Mouse (Mus musculus): ENCODE measurements around the gene Wdr83os. TPM values are rescaled to one million over a fixed set of nuclear protein-coding genes. Genes with fewer than 3 reads are reported as not detected.

The Wdr83os gene
- polyA plus RNA-seq (2014; fragmentation: Nextera tagmentation; extraction: Ambion mirVana): 123 and 125 TPM in 2 replicates

- ATAC-seq (replicated peaks; ENCODE audit: low FRiP score) (peak; percentile 34), DNase-seq (ENCODE audit: low spot score) (peak; percentile 71)
- Histone ChIP-seq H3K9ac (ENCODE audit: low read length) (peak within 1 kb of the TSS; percentile 86), H3K27ac (ENCODE audit: low read depth, low read length) (no peak within 1 kb of the TSS), H3K9me3 (ENCODE audit: control insufficient read depth, low read length) (no peaks in the 10 kb centered on the region), H3K4me3 (ENCODE audit: low read depth, low read length) (peak within 1 kb of the TSS; percentile 61), H3K4me1 (replicated peaks; ENCODE audit: control insufficient read depth, insufficient read depth, low read length) (peaks cover 4% of the 10 kb centered on the region; the same call in 1 of the 2 replicates), H3K27me3 (ENCODE audit: control insufficient read depth, insufficient read depth, low read length) (no peaks in the 10 kb centered on the region), H3K36me3 (ENCODE audit: control insufficient read depth, insufficient read depth, low read length) (no peaks in the 10 kb centered on the region), H3K4me2 (ENCODE audit: low read depth, low read length, severe bottlenecking) (peak within 1 kb of the TSS; percentile 76)
- WGBS: under 1% methylated on average over 30 of the region's 30 CpGs
Measured at GRCm38 (mm10) chr8:85080532-85081215, at the start of gene Wdr83os. Gene Wdr83os (plus strand): TSS chr8:85080740.

- DNase-seq (ENCODE audit: low spot score) (no peak), ATAC-seq (replicated peaks; ENCODE audit: low FRiP score) (no peak)
- Histone ChIP-seq H3K9me3 (ENCODE audit: control insufficient read depth, low read length) (no peaks in the 10 kb centered on the region), H3K4me2 (ENCODE audit: low read depth, low read length, severe bottlenecking) (no peak overlapping the region), H3K4me3 (ENCODE audit: low read depth, low read length) (no peak overlapping the region), H3K27me3 (ENCODE audit: control insufficient read depth, insufficient read depth, low read length) (no peaks in the 10 kb centered on the region), H3K27ac (ENCODE audit: low read depth, low read length) (no peak overlapping the region), H3K36me3 (ENCODE audit: control insufficient read depth, insufficient read depth, low read length) (peaks cover 10% of the 10 kb centered on the region; the same call in 1 of the 2 replicates), H3K9ac (ENCODE audit: low read length) (no peak overlapping the region), H3K4me1 (replicated peaks; ENCODE audit: control insufficient read depth, insufficient read depth, low read length) (peaks cover 12% of the 10 kb centered on the region; the same call in 1 of the 2 replicates)
- WGBS: 88% methylated on average over 4 of the region's 4 CpGs
Measured at GRCm38 (mm10) chr8:85032622-85033311, 47.8 kb upstream of the Wdr83os start.

GRCm38 (mm10) chr8:85033867-85034266 is 46.7 kb upstream of the Wdr83os start:
- Histone ChIP-seq H3K4me2 (ENCODE audit: low read depth, low read length, severe bottlenecking) (no peak overlapping the region), H3K4me3 (ENCODE audit: low read depth, low read length) (no peak overlapping the region), H3K4me1 (replicated peaks; ENCODE audit: control insufficient read depth, insufficient read depth, low read length) (peaks cover 5% of the 10 kb centered on the region; the same call in 1 of the 2 replicates), H3K9me3 (ENCODE audit: control insufficient read depth, low read length) (no peaks in the 10 kb centered on the region), H3K27me3 (ENCODE audit: control insufficient read depth, insufficient read depth, low read length) (no peaks in the 10 kb centered on the region), H3K36me3 (ENCODE audit: control insufficient read depth, insufficient read depth, low read length) (peaks cover 10% of the 10 kb centered on the region; the same call in 1 of the 2 replicates), H3K27ac (ENCODE audit: low read depth, low read length) (no peak overlapping the region), H3K9ac (ENCODE audit: low read length) (no peak overlapping the region)
- ATAC-seq (replicated peaks; ENCODE audit: low FRiP score) (no peak), DNase-seq (ENCODE audit: low spot score) (no peak)
- 73% methylated on average over 1 of the region's 1 CpGs for WGBS

GRCm38 (mm10) chr8:85034764-85035163 is 45.8 kb upstream of the Wdr83os start:
- H3K27me3 ChIP-seq (ENCODE audit: control insufficient read depth, insufficient read depth, low read length): no peaks in the 10 kb centered on the region
- 0 out of 2 replicates have a peak, but pooled peaks cover 7% of the 10 kb centered on the region for H3K4me1 ChIP-seq (replicated peaks; ENCODE audit: control insufficient read depth, insufficient read depth, low read length)
- peaks cover 8% of the 10 kb centered on the region; the same call in 1 of the 2 replicates for H3K36me3 ChIP-seq (ENCODE audit: control insufficient read depth, insufficient read depth, low read length)
- no peaks in the 10 kb centered on the region for H3K9me3 ChIP-seq (ENCODE audit: control insufficient read depth, low read length)
- no peak overlapping the region for H3K27ac ChIP-seq (ENCODE audit: low read depth, low read length)
- ATAC-seq (replicated peaks; ENCODE audit: low FRiP score) (no peak), DNase-seq (ENCODE audit: low spot score) (peak; percentile 85)
- peak overlapping the region; percentile 91 for H3K4me2 ChIP-seq (ENCODE audit: low read depth, low read length, severe bottlenecking)
- H3K9ac ChIP-seq (ENCODE audit: low read length): no peak overlapping the region; the same call in 1 of the 2 replicates
- WGBS: 3% methylated on average over 13 of the region's 13 CpGs
- peak overlapping the region; percentile 80 for H3K4me3 ChIP-seq (ENCODE audit: low read depth, low read length)

- no peak overlapping the region for H3K27ac ChIP-seq (ENCODE audit: low read depth, low read length)
- no peak for ATAC-seq (replicated peaks; ENCODE audit: low FRiP score)
- 10% methylated on average over 12 of the region's 12 CpGs for WGBS
- peak overlapping the region; percentile 93 for H3K9ac ChIP-seq (ENCODE audit: low read length)
- no peaks in the 10 kb centered on the region for H3K27me3 ChIP-seq (ENCODE audit: control insufficient read depth, insufficient read depth, low read length)
- no peak for DNase-seq (ENCODE audit: low spot score)
- 0 out of 2 replicates have a peak, but pooled peaks cover 7% of the 10 kb centered on the region for H3K4me1 ChIP-seq (replicated peaks; ENCODE audit: control insufficient read depth, insufficient read depth, low read length)
- H3K4me3 ChIP-seq (ENCODE audit: low read depth, low read length): peak overlapping the region; percentile 80
- no peaks in the 10 kb centered on the region for H3K9me3 ChIP-seq (ENCODE audit: control insufficient read depth, low read length)
- H3K36me3 ChIP-seq (ENCODE audit: control insufficient read depth, insufficient read depth, low read length): peaks cover 5% of the 10 kb centered on the region; the same call in 1 of the 2 replicates
- peak overlapping the region; percentile 91 for H3K4me2 ChIP-seq (ENCODE audit: low read depth, low read length, severe bottlenecking)
Measured at GRCm38 (mm10) chr8:85035165-85035727, 45.3 kb upstream of the Wdr83os start.

- 2% methylated on average over 15 of the region's 15 CpGs for WGBS
- Histone ChIP-seq H3K27me3 (ENCODE audit: control insufficient read depth, insufficient read depth, low read length) (no peaks in the 10 kb centered on the region), H3K36me3 (ENCODE audit: control insufficient read depth, insufficient read depth, low read length) (peaks cover 4% of the 10 kb centered on the region; the same call in 1 of the 2 replicates), H3K4me2 (ENCODE audit: low read depth, low read length, severe bottlenecking) (peak overlapping the region; percentile 91), H3K4me3 (ENCODE audit: low read depth, low read length) (peak overlapping the region; percentile 80), H3K9me3 (ENCODE audit: control insufficient read depth, low read length) (no peaks in the 10 kb centered on the region), H3K27ac (ENCODE audit: low read depth, low read length) (peak overlapping the region; percentile 64), H3K4me1 (replicated peaks; ENCODE audit: control insufficient read depth, insufficient read depth, low read length) (0 out of 2 replicates have a peak, but pooled peaks cover 7% of the 10 kb centered on the region), H3K9ac (ENCODE audit: low read length) (peak overlapping the region; percentile 93)
- ATAC-seq (replicated peaks; ENCODE audit: low FRiP score) (0 out of 2 replicates have a peak, but pooled peaks have one; percentile 0), DNase-seq (ENCODE audit: low spot score) (no peak)
Measured at GRCm38 (mm10) chr8:85035728-85036310, 44.7 kb upstream of the Wdr83os start.

GRCm38 (mm10) chr8:85036381-85036717 is 44.2 kb upstream of the Wdr83os start:
- WGBS: 0% methylated on average over 9 of the region's 9 CpGs
- DNase-seq (ENCODE audit: low spot score) (no peak), ATAC-seq (replicated peaks; ENCODE audit: low FRiP score) (peak; percentile 34)
- Histone ChIP-seq H3K36me3 (ENCODE audit: control insufficient read depth, insufficient read depth, low read length) (peaks cover 4% of the 10 kb centered on the region; the same call in 1 of the 2 replicates), H3K27me3 (ENCODE audit: control insufficient read depth, insufficient read depth, low read length) (no peaks in the 10 kb centered on the region), H3K4me3 (ENCODE audit: low read depth, low read length) (peak overlapping the region; percentile 80), H3K27ac (ENCODE audit: low read depth, low read length) (peak overlapping the region; percentile 64), H3K9ac (ENCODE audit: low read length) (peak overlapping the region; percentile 93), H3K9me3 (ENCODE audit: control insufficient read depth, low read length) (no peaks in the 10 kb centered on the region), H3K4me1 (replicated peaks; ENCODE audit: control insufficient read depth, insufficient read depth, low read length) (0 out of 2 replicates have a peak, but pooled peaks cover 7% of the 10 kb centered on the region), H3K4me2 (ENCODE audit: low read depth, low read length, severe bottlenecking) (peak overlapping the region; percentile 91)
